Mouse (Mus musculus) midbrain, embryonic 14.5 days (tissue): ENCODE measurements at regions not wholly inside any gene's neighbourhood (a gene's known extent, or its start where the extent isn't known, plus 50 kb on each side); places are given as distances from the start of the nearest gene placed in this dataset.

Experiments used
- ATAC-seq: fragments of 200-750 bp; cut with Nextera tagmentation; 2 replicates; pipeline ENCODE4 v1.8.0; 2017; ENCODE audit warnings: moderate number of reproducible peaks, moderate library complexity; ENCODE audit not compliant: low FRiP score, low TSS enrichment
- DNase-seq: peaks from one replicate; pipeline ENCODE4 v3.0.0-alpha.2; 2015
- H3K27ac ChIP-seq: fragments of 300-500 bp; sonication (generic); replicated peaks from 2 replicates; pipeline ENCODE4 v1.5.1; 2014; ENCODE audit warnings: mild to moderate bottlenecking, low read depth, low read length, moderate library complexity
- H3K27me3 ChIP-seq: fragments of 300-500 bp; sonication (generic); 2 replicates; pipeline ENCODE4 v1.6.1; 2014; ENCODE audit warnings: low read length, control low read depth, mixed read lengths; ENCODE audit not compliant: control insufficient read depth, insufficient read depth
- H3K36me3 ChIP-seq: fragments of 300-500 bp; sonication (generic); 2 replicates; pipeline ENCODE4 v1.6.1; 2014; ENCODE audit warnings: low read length, control low read depth; ENCODE audit not compliant: control insufficient read depth, insufficient read depth
- H3K4me1 ChIP-seq: fragments of 300-500 bp; sonication (generic); 2 replicates; pipeline ENCODE4 v1.6.1; 2014; ENCODE audit warnings: mild to moderate bottlenecking, antibody characterized with exemption, low read length, control low read depth; ENCODE audit not compliant: control insufficient read depth, insufficient read depth
- H3K4me2 ChIP-seq: fragments of 300-500 bp; sonication (generic); 2 replicates; pipeline ENCODE4 v1.6.1; 2014; ENCODE audit warnings: mild to moderate bottlenecking, low read length, moderate library complexity
- H3K4me3 ChIP-seq: fragments of 300-500 bp; sonication (generic); replicated peaks from 2 replicates; pipeline ENCODE4 v1.5.1; 2014; ENCODE audit warnings: low read depth, low read length
- H3K9ac ChIP-seq: fragments of 300-500 bp; sonication (generic); replicated peaks from 2 replicates; pipeline ENCODE4 v1.6.1; 2014; ENCODE audit warnings: mild to moderate bottlenecking, low read length, moderate library complexity
- H3K9me3 ChIP-seq: fragments of 300-500 bp; sonication (generic); 2 replicates; pipeline ENCODE4 v1.6.1; 2016; ENCODE audit warnings: low read length, control low read depth, mixed read lengths; ENCODE audit not compliant: control insufficient read depth
- WGBS: fragments of 180-500 bp; shearing (Covaris S2); extraction: QIAGEN DNeasy Blood & Tissue Kit; methylation state at CpG from one replicate; pipeline ENCODE4 v1.1.7; 2014; 5-methylcytosine and 5-hydroxymethylcytosine counted together

DNA sequence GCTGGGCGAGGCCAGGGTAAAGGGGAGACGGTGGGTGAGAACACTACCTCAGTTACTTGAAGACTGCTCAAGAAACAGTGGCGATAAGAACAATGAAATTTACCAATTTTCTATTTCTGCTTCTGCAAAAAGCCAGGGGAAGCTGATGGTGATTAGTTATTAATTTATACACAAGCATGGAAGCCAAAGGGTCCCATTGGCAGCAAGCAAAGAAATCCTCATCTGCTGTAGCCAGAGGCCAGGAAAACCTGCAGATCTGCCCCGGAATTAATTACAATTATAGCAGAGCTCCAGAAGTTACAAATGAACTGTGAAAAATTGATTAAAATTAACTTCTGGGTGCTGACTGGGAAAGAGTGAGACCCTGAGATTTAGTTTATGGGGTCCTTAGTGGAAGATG is 506.2 kb upstream of the Rgma start:
- Histone ChIP-seq H3K4me1 (no peaks in the 10 kb centered on the region), H3K27me3 (no peaks in the 10 kb centered on the region), H3K27ac (no peak overlapping the region), H3K36me3 (no peaks in the 10 kb centered on the region), H3K9me3 (no peaks in the 10 kb centered on the region), H3K4me3 (no peak overlapping the region), H3K9ac (no peak overlapping the region), H3K4me2 (no peak overlapping the region)
- 79% methylated on average over 4 of the region's 4 CpGs for whole genome bisulfite sequencing
- DNase-seq: peak; percentile 31
- no peak for ATAC-seq

DNA sequence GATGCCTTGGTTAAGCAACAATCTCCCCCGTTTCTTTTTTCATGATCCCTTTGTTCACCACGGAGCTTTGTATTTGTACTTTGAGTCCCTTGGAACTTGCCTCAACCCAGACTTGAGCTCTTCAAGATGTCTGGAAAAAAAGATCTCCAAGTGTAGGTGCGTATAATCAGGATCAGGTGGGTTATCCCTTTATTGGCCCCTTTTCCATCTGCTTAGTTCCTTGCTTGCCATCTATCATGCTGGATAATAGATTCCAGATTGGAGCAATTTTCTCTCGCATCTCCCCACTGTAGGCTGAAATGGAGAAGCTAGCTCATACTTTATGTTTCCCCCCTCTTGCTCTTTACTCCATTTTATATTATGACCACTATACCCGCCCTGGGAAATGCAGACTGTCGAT is 474.5 kb upstream of the Rgma start:
- ATAC-seq: no peak
- no peak overlapping the region for H3K4me2 ChIP-seq
- H3K9ac ChIP-seq: no peak overlapping the region
- DNase-seq: no peak
- no peak overlapping the region for H3K4me3 ChIP-seq
- no peaks in the 10 kb centered on the region for H3K9me3 ChIP-seq
- no peaks in the 10 kb centered on the region for H3K36me3 ChIP-seq
- H3K27me3 ChIP-seq: no peaks in the 10 kb centered on the region
- H3K4me1 ChIP-seq: no peaks in the 10 kb centered on the region
- 85% methylated on average over 6 of the region's 6 CpGs for WGBS
- no peak overlapping the region for H3K27ac ChIP-seq

DNA sequence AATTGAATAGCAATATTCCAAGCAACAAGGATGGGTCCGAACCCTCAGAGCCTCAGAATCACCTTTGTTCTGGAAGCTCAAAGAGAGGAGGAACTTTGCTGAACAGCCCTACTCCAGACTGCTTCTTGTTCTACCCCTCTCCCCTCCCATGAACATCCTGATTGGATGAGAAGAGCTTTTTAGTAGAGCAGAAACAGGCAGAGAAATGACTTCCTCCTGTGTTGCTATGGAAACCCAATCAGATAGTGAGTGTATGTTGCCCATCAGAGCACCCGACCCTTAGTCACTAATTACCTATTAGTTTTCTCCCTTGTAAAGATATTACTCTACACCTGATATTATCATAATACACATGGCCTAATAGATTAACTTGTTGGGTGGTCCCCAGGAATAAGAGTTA is 469.4 kb upstream of the Rgma start:
- Histone ChIP-seq H3K4me3 (no peak overlapping the region), H3K4me2 (no peak overlapping the region), H3K36me3 (no peaks in the 10 kb centered on the region), H3K9ac (no peak overlapping the region), H3K27me3 (no peaks in the 10 kb centered on the region), H3K27ac (no peak overlapping the region), H3K9me3 (no peaks in the 10 kb centered on the region), H3K4me1 (no peaks in the 10 kb centered on the region)
- no peak for ATAC-seq
- DNase-seq: no peak
- 54% methylated on average over 2 of the region's 2 CpGs for WGBS

DNA sequence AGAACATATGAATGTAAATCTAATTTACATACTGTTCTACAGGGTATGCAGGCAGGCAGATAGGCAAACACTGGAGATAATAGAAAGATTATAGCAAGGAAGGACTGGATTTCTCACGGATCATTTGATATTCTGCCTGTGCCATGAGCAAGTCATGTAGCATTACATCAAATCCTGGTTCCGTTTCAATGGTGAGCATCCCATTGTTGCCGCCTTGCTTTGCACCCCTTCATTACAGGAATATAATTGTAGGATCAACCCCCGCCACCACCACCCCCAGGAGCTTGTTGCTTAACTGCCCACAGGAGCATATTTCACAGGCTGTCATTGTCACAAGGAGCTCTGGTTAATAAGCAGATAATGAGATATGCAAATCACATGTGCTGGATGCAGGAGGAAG is 468.8 kb upstream of the Rgma start:
- Histone ChIP-seq H3K36me3 (no peaks in the 10 kb centered on the region), H3K27ac (no peak overlapping the region), H3K4me3 (no peak overlapping the region), H3K27me3 (no peaks in the 10 kb centered on the region), H3K9ac (no peak overlapping the region), H3K4me2 (peak overlapping the region; percentile 9; the same call in 1 of the 2 replicates), H3K9me3 (no peaks in the 10 kb centered on the region), H3K4me1 (no peaks in the 10 kb centered on the region)
- DNase-seq: peak; percentile 47
- no peak for ATAC-seq
- WGBS: 35% methylated on average over 4 of the region's 4 CpGs

DNA sequence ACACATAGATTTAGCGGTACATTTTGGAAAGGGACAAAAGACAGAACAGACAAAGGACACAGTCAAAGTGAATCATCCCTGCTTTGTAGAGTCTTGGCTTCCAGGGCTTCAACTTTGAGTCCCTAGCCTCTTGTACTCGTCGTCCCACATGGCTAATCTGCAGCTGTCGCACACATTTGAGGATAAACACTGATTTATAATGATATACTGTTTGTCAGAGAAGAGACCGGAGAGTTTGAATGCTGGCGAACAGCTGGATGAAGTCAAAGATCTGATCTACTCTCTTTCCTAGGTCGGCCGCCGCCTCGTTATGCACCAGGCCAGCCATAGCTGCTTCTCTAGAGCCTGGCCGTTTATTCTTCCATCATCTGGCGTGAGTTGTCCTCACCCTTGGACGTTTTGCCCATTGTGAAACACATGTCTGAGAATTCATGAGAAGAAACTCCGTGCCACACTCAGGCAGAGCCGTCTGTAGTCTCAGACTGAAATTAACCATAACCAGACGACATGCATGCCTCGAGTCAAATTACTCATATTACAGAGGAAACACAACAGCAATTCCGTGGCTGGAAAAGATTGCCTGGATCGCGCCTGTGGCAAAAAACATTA is 448.4 kb upstream of the Rgma start:
- DNase-seq: no peak

DNA sequence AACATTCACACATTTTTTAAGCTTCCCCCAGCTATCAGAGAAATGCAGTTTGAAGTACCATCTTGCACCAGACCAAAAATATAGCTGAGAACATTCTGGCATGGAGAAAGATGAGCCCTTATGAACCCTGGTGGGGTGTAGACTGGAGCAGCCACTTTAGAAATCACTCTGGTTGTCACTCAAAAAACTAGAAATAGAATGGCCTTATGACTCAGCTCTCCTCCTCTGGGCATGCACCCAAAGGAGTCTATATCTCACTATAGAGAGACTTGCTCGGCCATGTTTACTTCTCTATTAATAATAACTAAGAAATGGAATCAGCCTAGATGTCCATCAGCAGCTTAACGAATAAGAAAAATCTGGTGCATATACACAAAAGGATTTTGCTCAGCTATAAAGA is 436.5 kb upstream of the Rgma start:
- 89% methylated on average over 2 of the region's 2 CpGs for WGBS
- ATAC-seq: no peak

More for the DNA sequence above, 448.4 kb upstream of the Rgma start:
- 65% methylated on average over 20 of the region's 20 CpGs for WGBS
- H3K27ac ChIP-seq: no peak overlapping the region
- ATAC-seq: no peak
- no peaks in the 10 kb centered on the region for H3K36me3 ChIP-seq
- H3K9me3 ChIP-seq: no peaks in the 10 kb centered on the region
- no peak overlapping the region for H3K4me2 ChIP-seq
- H3K9ac ChIP-seq: no peak overlapping the region
- H3K27me3 ChIP-seq: no peaks in the 10 kb centered on the region
- no peaks in the 10 kb centered on the region for H3K4me1 ChIP-seq
- H3K4me3 ChIP-seq: no peak overlapping the region

DNA sequence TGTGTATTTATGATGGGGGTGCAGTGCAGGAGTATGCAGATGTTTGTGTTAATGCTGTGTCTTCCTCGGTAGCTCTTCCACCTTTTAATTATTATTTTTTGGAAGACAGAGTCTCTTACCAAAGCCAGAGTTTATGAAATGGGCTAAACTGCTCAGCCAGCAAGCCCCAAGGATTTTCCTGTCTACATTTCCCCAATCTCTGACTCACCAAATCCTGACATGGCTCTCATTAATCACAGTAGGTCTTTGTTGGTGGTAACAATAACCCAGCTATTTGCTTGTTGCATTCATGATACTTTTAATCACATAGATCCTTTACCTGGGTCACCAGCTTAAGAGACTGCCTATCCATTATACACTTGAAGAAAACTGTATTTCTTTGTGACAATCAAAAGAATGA is 427.8 kb upstream of the Rgma start:
- Histone ChIP-seq H3K27ac (no peak overlapping the region), H3K4me1 (no peaks in the 10 kb centered on the region), H3K27me3 (no peaks in the 10 kb centered on the region), H3K4me2 (no peak overlapping the region), H3K9me3 (no peaks in the 10 kb centered on the region), H3K36me3 (no peaks in the 10 kb centered on the region), H3K4me3 (no peak overlapping the region), H3K9ac (no peak overlapping the region)
- 70% methylated on average over 1 of the region's 1 CpGs for WGBS
- ATAC-seq: no peak
- no peak for DNase-seq

More for the DNA sequence above, 436.5 kb upstream of the Rgma start:
- H3K36me3 ChIP-seq: no peaks in the 10 kb centered on the region
- no peaks in the 10 kb centered on the region for H3K4me1 ChIP-seq
- no peaks in the 10 kb centered on the region for H3K27me3 ChIP-seq
- no peak overlapping the region for H3K9ac ChIP-seq
- DNase-seq: no peak
- no peak overlapping the region for H3K4me2 ChIP-seq
- H3K9me3 ChIP-seq: no peaks in the 10 kb centered on the region
- H3K27ac ChIP-seq: no peak overlapping the region
- no peak overlapping the region for H3K4me3 ChIP-seq

GRCm38 (mm10) chr7:72948026-72948425 is 427.3 kb upstream of the Rgma start:
- no peak overlapping the region for H3K4me2 ChIP-seq
- H3K36me3 ChIP-seq: no peaks in the 10 kb centered on the region
- H3K27me3 ChIP-seq: no peaks in the 10 kb centered on the region
- ATAC-seq (no peak), DNase-seq (no peak)
- H3K27ac ChIP-seq: no peak overlapping the region
- H3K4me3 ChIP-seq: no peak overlapping the region
- no peak overlapping the region for H3K9ac ChIP-seq
- H3K4me1 ChIP-seq: no peaks in the 10 kb centered on the region
- no peaks in the 10 kb centered on the region for H3K9me3 ChIP-seq
- 48% methylated on average over 5 of the region's 5 CpGs for WGBS

GRCm38 (mm10) chr7:72948666-72949065 is 426.6 kb upstream of the Rgma start:
- 32% methylated on average over 3 of the region's 3 CpGs for WGBS

More at GRCm38 (mm10) chr7:72948666-72949065, 426.6 kb upstream of the Rgma start:
- Histone ChIP-seq H3K9me3 (no peaks in the 10 kb centered on the region), H3K4me2 (no peak overlapping the region), H3K9ac (no peak overlapping the region), H3K36me3 (no peaks in the 10 kb centered on the region), H3K27me3 (no peaks in the 10 kb centered on the region), H3K27ac (no peak overlapping the region), H3K4me3 (no peak overlapping the region), H3K4me1 (no peaks in the 10 kb centered on the region)
- no peak for ATAC-seq
- DNase-seq: no peak
